Mouse (Mus musculus): ENCODE measurements around the gene Fhl3.

Fhl3 gene

DNA sequence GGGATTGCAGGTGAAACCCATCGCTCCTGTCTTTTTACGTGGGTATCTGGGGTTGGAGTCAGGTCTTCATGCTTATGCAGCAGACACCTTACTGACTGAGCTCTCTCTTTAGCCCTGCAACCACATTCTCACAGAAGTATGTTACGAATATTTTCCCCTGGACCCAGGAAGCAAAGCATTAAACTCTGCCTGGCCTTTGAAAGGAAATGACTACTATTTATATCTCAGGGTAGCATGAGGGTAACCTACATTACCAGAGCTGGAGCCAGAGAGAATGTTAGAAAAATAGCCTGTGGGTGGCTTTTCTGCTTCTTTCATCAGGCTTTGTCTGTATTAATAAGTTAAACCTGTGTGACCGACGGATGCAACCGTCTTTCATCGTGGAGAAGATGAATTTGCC lies 55.0 kb downstream of the Fhl3 start:
- DNase-seq (ENCODE audit: low spot score in 2 of 2): no peak
